Mouse (Mus musculus) liver, adult 2 months (tissue): Measurements from ENCODE around the gene Sema6b. TPM values are rescaled to one million over a fixed set of nuclear protein-coding genes. Genes with fewer than 3 reads are reported as not detected.

Experiments used
- DNase-seq: peaks from one replicate; pipeline ENCODE4 v3.0.0-alpha.2; 2011; ENCODE audit warnings: low read depth, low spot score; ENCODE audit errors: extremely low read depth
- H3K27ac ChIP-seq: fragments of 200-500 bp; replicated peaks from 2 replicates; pipeline ENCODE4 v1.5.1; 2012; ENCODE audit warnings: low read depth, mild to moderate bottlenecking, control low read depth, inconsistent platforms, low read length; ENCODE audit not compliant: insufficient read depth
- H3K27me3 ChIP-seq: fragments of 200-500 bp; 2 replicates; pipeline ENCODE4 v1.6.1; 2012; ENCODE audit warnings: mild to moderate bottlenecking, moderate library complexity, low read length, inconsistent platforms; ENCODE audit not compliant: control insufficient read depth, insufficient read depth
- H3K36me3 ChIP-seq: fragments of 200-500 bp; 2 replicates; pipeline ENCODE4 v1.6.1; 2012; ENCODE audit warnings: low read length, inconsistent platforms; ENCODE audit not compliant: control insufficient read depth, insufficient read depth
- H3K4me1 ChIP-seq: fragments of 200-500 bp; 2 replicates; pipeline ENCODE4 v1.6.1; 2011; ENCODE audit warnings: low read length; ENCODE audit not compliant: control insufficient read depth, insufficient read depth
- H3K4me3 ChIP-seq: fragments of 200-500 bp; 2 replicates; pipeline ENCODE4 v1.5.1; 2011; ENCODE audit warnings: low read depth, mild to moderate bottlenecking, control low read depth, low read length, moderate library complexity; ENCODE audit not compliant: insufficient read depth
- H3K79me2 ChIP-seq: fragments of 200-500 bp; 2 replicates; pipeline ENCODE4 v1.6.1; 2012; ENCODE audit warnings: inconsistent platforms, mild to moderate bottlenecking, low read length, moderate library complexity; ENCODE audit not compliant: control insufficient read depth, insufficient read depth
- H3K9ac ChIP-seq: fragments of 200-500 bp; 2 replicates; pipeline ENCODE4 v1.6.1; 2012; ENCODE audit warnings: low read depth, mild to moderate bottlenecking, control low read depth, inconsistent platforms, low read length
- CTCF ChIP-seq: fragments of 200-500 bp; IDR thresholded peaks from 2 replicates; pipeline ENCODE4 v1.5.1; 2011; ENCODE audit warnings: low read depth, low read length, control low read depth
- POLR2A ChIP-seq: fragments of 200-500 bp; IDR thresholded peaks from 2 replicates; pipeline ENCODE4 v1.6.1; 2011; ENCODE audit warnings: low read length, control low read depth; ENCODE audit not compliant: insufficient read depth; ENCODE audit errors: extremely low read depth
- WGBS: fragments of 180-500 bp; shearing (Covaris S2); methylation state at CpG from one replicate; pipeline ENCODE4 v1.1.7; 2018; 5-methylcytosine and 5-hydroxymethylcytosine counted together
- polyA plus RNA-seq: library from polyadenylated mRNA; depleted of rRNA; stranded (reverse); fragments of >200 nt; gene quantifications from 2 replicates; pipeline ENCODE4 v1.2.3, GENCODE M21; 2012
- total RNA-seq: library from RNA; depleted of rRNA; stranded (reverse); fragments of >200 nt; gene quantifications from 2 replicates; pipeline ENCODE4 v1.2.3, GENCODE M21; 2014

The Sema6b gene
- total and polyA plus RNA-seq, 2 experiments: 1.3 to 3.9 TPM

GRCm38 (mm10) chr17:56111021-56111420 is 29.1 kb downstream of the Sema6b start:
- H3K27ac ChIP-seq: peak overlapping the region; percentile 24; the same call in 1 of the 2 replicates
- DNase-seq: no peak
- no peak for TF ChIP-seq POLR2A
- TF ChIP-seq CTCF: no peak
- H3K27me3 ChIP-seq: no peaks in the 10 kb centered on the region
- WGBS: 18% methylated on average over 1 of the region's 1 CpGs
- H3K79me2 ChIP-seq: no peaks in the 10 kb centered on the region
- H3K4me1 ChIP-seq: peaks cover 40% of the 10 kb centered on the region
- H3K36me3 ChIP-seq: peaks cover 6% of the 10 kb centered on the region; the same call in 1 of the 2 replicates
- H3K9ac ChIP-seq: peak overlapping the region; percentile 11; the same call in 1 of the 2 replicates
- no peak overlapping the region for H3K4me3 ChIP-seq

- H3K4me3 ChIP-seq: no peak overlapping the region
- no peaks in the 10 kb centered on the region for H3K79me2 ChIP-seq
- peaks cover 35% of the 10 kb centered on the region for H3K4me1 ChIP-seq
- peaks cover 6% of the 10 kb centered on the region; the same call in 1 of the 2 replicates for H3K36me3 ChIP-seq
- peak overlapping the region; percentile 62; the same call in 1 of the 2 replicates for H3K27ac ChIP-seq
- TF ChIP-seq POLR2A (no peak), CTCF (no peak)
- peak; percentile 75 for DNase-seq
- no peak overlapping the region for H3K9ac ChIP-seq
- H3K27me3 ChIP-seq: no peaks in the 10 kb centered on the region
- WGBS: 30% methylated on average over 4 of the region's 4 CpGs
Observed at GRCm38 (mm10) chr17:56110571-56110970, 29.6 kb downstream of the Sema6b start.

GRCm38 (mm10) chr17:56109219-56110051 is 30.7 kb downstream of the Sema6b start, which contains the start of gene Plin4:
Plin4 (minus strand) TSS chr17:56109803.
- Histone ChIP-seq H3K27me3 (no peaks in the 10 kb centered on the region), H3K4me3 (no peak within 1 kb of the TSS), H3K4me1 (peaks cover 28% of the 10 kb centered on the region), H3K27ac (peak within 1 kb of the TSS; percentile 85), H3K36me3 (peaks cover 3% of the 10 kb centered on the region; the same call in 1 of the 2 replicates), H3K79me2 (no peaks in the 10 kb centered on the region), H3K9ac (peak within 1 kb of the TSS; percentile 20; the same call in 1 of the 2 replicates)
- WGBS: 41% methylated on average over 10 of the region's 10 CpGs
- TF ChIP-seq POLR2A: 0 out of 2 replicates have a peak, but pooled peaks have one; percentile 13
- no peak for TF ChIP-seq CTCF
- DNase-seq: peak; percentile 70

GRCm38 (mm10) chr17:56108334-56109044 is 31.7 kb downstream of the Sema6b start:
- H3K27me3 ChIP-seq: no peaks in the 10 kb centered on the region
- peak overlapping the region; percentile 85 for H3K27ac ChIP-seq
- DNase-seq: peak; percentile 93
- no peak overlapping the region for H3K4me3 ChIP-seq
- H3K4me1 ChIP-seq: peaks cover 26% of the 10 kb centered on the region
- TF ChIP-seq POLR2A (0 out of 2 replicates have a peak, but pooled peaks have one; percentile 18), CTCF (no peak)
- WGBS: 25% methylated on average over 6 of the region's 6 CpGs
- peak overlapping the region; percentile 20; the same call in 1 of the 2 replicates for H3K9ac ChIP-seq
- H3K79me2 ChIP-seq: no peaks in the 10 kb centered on the region
- peaks cover 3% of the 10 kb centered on the region; the same call in 1 of the 2 replicates for H3K36me3 ChIP-seq

GRCm38 (mm10) chr17:56107736-56108135 is 32.4 kb downstream of the Sema6b start:
- Histone ChIP-seq H3K27ac (no peak overlapping the region), H3K36me3 (peaks cover 3% of the 10 kb centered on the region; the same call in 1 of the 2 replicates), H3K9ac (no peak overlapping the region), H3K4me1 (peaks cover 22% of the 10 kb centered on the region), H3K79me2 (no peaks in the 10 kb centered on the region), H3K4me3 (no peak overlapping the region), H3K27me3 (no peaks in the 10 kb centered on the region)
- 69% methylated on average over 2 of the region's 2 CpGs for WGBS
- TF ChIP-seq CTCF (no peak), POLR2A (no peak)
- no peak for DNase-seq
